Mouse (Mus musculus): Measurements from ENCODE around the gene Mdp1. TPM values are rescaled to one million over a fixed set of nuclear protein-coding genes. Genes with fewer than 3 reads are reported as not detected.

Mdp1 gene
- polyA plus RNA-seq, 1 experiment: 35.9 TPM

DNA sequence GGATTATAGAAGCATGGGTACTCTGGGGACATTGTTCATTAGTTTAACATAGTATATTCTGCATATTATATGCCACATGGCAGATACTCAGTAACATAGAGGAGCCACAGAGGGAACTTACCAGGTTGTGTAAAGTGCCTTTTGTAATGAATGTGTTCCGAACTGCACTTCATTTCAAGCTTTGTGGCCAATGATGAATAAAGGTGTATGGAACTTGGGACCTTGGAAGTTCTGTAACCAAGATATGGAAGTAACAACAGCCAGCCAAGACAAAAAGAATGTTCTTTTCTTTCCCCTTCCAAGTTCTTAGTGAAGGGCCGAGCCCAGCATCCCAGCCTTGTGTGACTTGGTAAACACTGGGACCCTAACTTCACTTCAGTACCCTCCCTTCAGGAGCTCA lies 10.4 kb downstream of the Mdp1 start, which contains the start of gene Tssk4:
Tssk4 (plus strand) TSS at position 301 of the 400 bp plus-strand sequence.
- TF ChIP-seq POLR2A (IDR thresholded peaks at IDR 0.05; ENCODE audit: borderline replicate concordance, low read depth, low read length): no peak

DNA sequence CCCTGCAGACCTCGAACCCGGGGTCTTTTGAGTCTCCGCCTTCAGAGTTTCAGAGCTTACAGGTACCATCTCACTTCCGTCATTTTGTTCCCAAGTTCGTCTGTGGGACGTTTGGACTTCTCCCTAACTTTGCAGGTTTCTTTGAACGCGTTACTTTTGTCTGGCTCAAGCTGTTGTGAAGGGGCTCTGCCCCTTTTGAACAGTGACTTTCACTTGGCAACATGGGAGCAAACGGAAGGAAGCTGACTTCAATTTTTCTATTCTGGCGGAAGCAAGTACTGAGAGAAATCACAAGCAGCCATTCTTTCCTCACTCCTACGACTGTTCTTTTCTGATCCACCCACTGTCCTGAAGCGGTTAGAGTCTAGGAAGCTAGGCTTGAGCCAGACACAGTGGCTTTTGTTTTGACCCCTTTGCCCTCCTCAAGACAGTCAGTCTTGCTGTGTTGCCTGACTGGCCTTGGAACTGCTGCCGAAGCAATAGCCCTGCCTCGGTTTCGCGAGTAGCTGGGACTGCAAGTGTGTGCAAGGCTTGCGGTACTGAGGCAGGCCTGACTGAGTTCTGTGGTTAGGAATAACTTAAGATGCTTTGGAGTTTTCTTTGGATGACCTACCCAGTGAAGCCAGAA lies 15.9 kb downstream of the Mdp1 start:
- H3K27ac ChIP-seq (ENCODE audit: insufficient read depth, low read depth, low read length): peak overlapping the region; percentile 76
- TF ChIP-seq POLR2A (IDR thresholded peaks at IDR 0.05; ENCODE audit: borderline replicate concordance, low read depth, low read length) (no peak), CTCF (IDR thresholded peaks at IDR 0.05; ENCODE audit: low read depth, low read length) (no peak)
- peaks cover 29% of the 10 kb centered on the region for H3K4me1 ChIP-seq (ENCODE audit: control insufficient read depth, insufficient read depth, low read length)
- peak overlapping the region; percentile 83 for H3K4me3 ChIP-seq (ENCODE audit: insufficient read depth, low read length)

More for the DNA sequence above, 10.4 kb downstream of the Mdp1 start, which contains the start of gene Tssk4:
- Histone ChIP-seq H3K4me1 (ENCODE audit: control insufficient read depth, insufficient read depth, low read length) (peaks cover 25% of the 10 kb centered on the region), H3K27ac (ENCODE audit: insufficient read depth, low read depth, low read length) (no peak within 1 kb of the TSS), H3K4me3 (ENCODE audit: insufficient read depth, low read length) (no peak within 1 kb of the TSS)

DNA sequence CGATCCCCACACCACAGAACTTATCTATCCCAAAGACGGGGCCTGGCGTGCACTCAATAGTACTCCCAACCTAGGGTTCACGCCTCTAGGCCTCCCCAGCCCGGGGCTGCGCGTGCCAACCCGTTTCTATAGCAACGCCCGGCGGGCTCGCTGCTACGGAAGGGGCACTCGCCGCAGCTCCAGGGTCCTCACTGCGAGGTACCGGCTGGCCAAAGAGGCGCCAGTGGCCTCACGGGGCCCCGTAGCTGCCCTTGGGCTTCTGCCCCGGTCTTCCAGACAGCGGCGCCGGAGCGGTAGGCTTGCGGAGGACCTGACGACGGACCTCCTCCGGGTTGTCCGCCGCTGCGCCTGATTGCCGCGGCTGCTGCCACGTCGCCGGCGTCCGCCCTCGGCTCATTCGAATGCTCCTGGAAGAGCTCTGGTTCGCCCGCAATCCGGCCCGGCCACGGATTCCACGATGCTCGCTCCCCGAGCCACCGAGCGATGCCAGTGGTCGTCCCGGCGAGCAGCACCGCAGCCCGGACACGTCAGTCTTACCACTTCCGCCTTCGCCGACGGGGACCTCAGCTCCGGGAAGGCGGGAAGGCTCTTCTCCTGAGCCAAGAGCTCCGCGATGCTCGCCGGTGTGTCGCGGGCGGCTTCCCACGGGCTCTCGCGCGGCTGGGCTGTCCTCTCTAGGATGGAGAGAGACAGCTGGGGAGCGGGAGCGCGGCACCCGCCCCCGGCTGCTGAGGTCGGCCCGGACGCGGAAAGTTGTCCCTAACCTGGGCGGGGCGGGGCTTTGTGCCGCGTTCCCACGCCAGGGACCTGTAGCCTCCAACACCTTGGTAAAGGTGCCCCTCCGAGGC lies 17.0 kb downstream of the Mdp1 start, which contains the start of gene Tm9sf1:
Tm9sf1 (minus strand) TSS at position 747 of the 848 bp plus-strand sequence.
- H3K4me1 ChIP-seq (ENCODE audit: control insufficient read depth, insufficient read depth, low read length): peaks cover 26% of the 10 kb centered on the region
- TF ChIP-seq POLR2A (IDR thresholded peaks at IDR 0.05; ENCODE audit: borderline replicate concordance, low read depth, low read length) (0 out of 2 replicates have a peak, but pooled peaks have one; percentile 4), CTCF (IDR thresholded peaks at IDR 0.05; ENCODE audit: low read depth, low read length) (no peak)
- peak within 1 kb of the TSS; percentile 89 for H3K27ac ChIP-seq (ENCODE audit: insufficient read depth, low read depth, low read length)
- peak within 1 kb of the TSS; percentile 83 for H3K4me3 ChIP-seq (ENCODE audit: insufficient read depth, low read length)

DNA sequence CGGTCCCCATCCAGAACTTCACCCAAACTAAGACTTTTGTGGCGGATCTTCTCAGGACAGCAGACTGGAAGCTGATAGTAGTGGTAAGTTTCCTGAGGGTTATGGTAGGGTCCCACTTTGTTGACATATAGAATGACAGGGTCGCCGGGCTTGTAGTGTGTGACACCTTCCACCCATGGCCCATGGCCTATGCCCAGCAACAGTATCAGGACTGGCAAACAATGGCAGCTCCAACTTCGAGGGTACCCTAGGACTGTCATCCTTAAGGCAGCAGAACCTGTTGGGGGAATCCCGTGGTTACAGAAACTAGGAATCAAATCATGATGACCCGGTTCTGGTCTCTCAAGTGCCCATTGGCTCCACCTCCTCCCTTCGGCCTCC lies 17.6 kb downstream of the Mdp1 start:
- Histone ChIP-seq H3K4me1 (ENCODE audit: control insufficient read depth, insufficient read depth, low read length) (peaks cover 25% of the 10 kb centered on the region), H3K27ac (ENCODE audit: insufficient read depth, low read depth, low read length) (0 out of 2 replicates have a peak overlapping the region, but pooled peaks have one; percentile 89)
- TF ChIP-seq CTCF (IDR thresholded peaks at IDR 0.05; ENCODE audit: low read depth, low read length) (no peak), POLR2A (IDR thresholded peaks at IDR 0.05; ENCODE audit: borderline replicate concordance, low read depth, low read length) (no peak)

DNA sequence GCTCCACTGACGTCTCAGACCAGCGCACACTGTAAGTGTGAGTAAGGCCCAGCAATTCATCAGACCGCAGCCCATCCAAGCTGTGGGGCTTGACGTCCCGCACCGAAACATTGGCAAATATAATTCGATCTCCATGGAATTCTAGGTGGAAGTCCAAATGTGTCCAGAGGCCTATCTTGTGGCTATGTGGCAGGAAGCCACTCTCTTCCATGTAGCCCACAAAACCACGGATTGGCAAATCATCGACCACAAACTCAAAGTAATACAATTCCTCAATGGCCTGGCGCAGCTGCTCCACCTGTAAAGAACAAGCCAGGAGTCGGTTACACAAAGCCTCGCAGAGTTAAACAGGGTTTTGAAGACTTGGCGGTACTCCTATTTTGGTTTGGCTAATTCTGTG lies 19.0 kb downstream of the Mdp1 start:
- TF ChIP-seq POLR2A (IDR thresholded peaks at IDR 0.05; ENCODE audit: borderline replicate concordance, low read depth, low read length) (no peak), CTCF (IDR thresholded peaks at IDR 0.05; ENCODE audit: low read depth, low read length) (no peak)
- peaks cover 13% of the 10 kb centered on the region for H3K4me1 ChIP-seq (ENCODE audit: control insufficient read depth, insufficient read depth, low read length)
- no peak overlapping the region for H3K4me3 ChIP-seq (ENCODE audit: insufficient read depth, low read length)
- no peak overlapping the region for H3K27ac ChIP-seq (ENCODE audit: insufficient read depth, low read depth, low read length)

More for the DNA sequence above, 17.6 kb downstream of the Mdp1 start:
- H3K4me3 ChIP-seq (ENCODE audit: insufficient read depth, low read length): peak overlapping the region; percentile 83

DNA sequence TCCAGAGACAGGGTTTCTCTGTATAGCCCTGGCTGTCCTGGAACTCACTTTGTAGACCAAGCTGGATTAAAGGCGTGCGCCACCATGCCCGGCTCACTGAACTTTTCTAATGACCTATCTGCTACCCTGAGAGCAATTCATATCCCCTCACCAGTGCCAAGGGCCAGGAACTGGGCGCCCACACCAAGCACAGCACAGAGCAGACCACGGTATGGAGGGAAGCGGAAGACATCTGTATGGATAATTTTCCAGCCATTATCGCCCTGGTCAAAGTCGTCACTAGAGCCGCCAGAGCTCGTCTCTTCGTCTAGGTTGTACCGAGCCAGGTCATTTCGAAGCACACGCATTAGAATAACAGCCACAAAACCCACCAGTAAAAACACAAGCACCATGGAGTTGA lies 19.5 kb downstream of the Mdp1 start:
- TF ChIP-seq CTCF (IDR thresholded peaks at IDR 0.05; ENCODE audit: low read depth, low read length) (no peak), POLR2A (IDR thresholded peaks at IDR 0.05; ENCODE audit: borderline replicate concordance, low read depth, low read length) (no peak)
- Histone ChIP-seq H3K4me3 (ENCODE audit: insufficient read depth, low read length) (no peak overlapping the region), H3K4me1 (ENCODE audit: control insufficient read depth, insufficient read depth, low read length) (peaks cover 13% of the 10 kb centered on the region), H3K27ac (ENCODE audit: insufficient read depth, low read depth, low read length) (no peak overlapping the region)

DNA sequence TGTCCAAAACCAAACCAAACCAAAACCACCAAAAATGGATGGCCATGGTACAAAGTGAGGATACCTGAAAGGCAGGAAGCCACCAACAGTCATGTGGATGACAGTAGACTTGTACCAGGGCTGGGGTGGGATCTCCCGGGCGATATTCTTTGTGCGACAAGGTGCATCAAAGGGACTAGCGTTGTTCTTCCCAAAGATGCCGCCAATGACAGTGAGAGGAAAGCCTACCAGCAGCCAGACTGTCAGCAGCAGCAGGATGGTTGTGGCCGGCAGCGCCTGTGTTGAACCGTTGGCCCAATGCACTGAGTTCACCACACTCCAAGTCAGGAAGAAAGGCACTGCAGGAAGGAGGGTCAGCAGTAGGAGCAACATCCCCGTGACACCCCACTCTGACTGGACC lies 22.5 kb downstream of the Mdp1 start, which contains the start of gene Gm49378:
Gm49378 (minus strand) TSS at position 101 of the 400 bp plus-strand sequence.
- no peak within 1 kb of the TSS for H3K27ac ChIP-seq (ENCODE audit: insufficient read depth, low read depth, low read length)
- no peak within 1 kb of the TSS for H3K4me3 ChIP-seq (ENCODE audit: insufficient read depth, low read length)
- peaks cover 8% of the 10 kb centered on the region for H3K4me1 ChIP-seq (ENCODE audit: control insufficient read depth, insufficient read depth, low read length)
- no peak for TF ChIP-seq POLR2A (IDR thresholded peaks at IDR 0.05; ENCODE audit: borderline replicate concordance, low read depth, low read length)
- no peak for TF ChIP-seq CTCF (IDR thresholded peaks at IDR 0.05; ENCODE audit: low read depth, low read length)

DNA sequence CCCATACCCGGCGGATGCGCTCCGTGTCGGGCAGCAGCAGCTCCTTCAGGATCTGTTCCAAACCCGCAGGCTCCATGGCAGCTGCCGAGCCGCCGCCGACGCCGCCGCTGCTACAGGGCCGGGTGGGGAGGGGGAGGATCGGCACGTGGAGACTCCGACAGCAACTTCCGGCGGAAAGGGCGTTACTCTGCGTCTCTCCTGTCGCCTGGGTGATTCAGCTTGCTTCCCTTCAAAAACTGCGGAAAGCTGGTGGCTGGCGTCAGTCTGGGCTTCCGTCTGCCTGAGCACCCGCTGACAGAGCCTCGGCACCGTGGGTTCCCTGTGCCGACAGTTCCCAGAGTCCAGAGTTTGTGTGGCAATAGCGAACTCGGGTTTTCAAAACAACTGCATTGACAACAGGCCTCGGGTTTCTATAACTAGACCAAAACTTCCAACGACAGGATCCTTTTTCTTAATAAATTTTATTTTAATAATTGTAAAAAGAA lies 24.7 kb downstream of the Mdp1 start, which contains the start of gene Ipo4:
Ipo4 (minus strand) TSS at position 435 of the 485 bp plus-strand sequence.
- TF ChIP-seq POLR2A (IDR thresholded peaks at IDR 0.05; ENCODE audit: borderline replicate concordance, low read depth, low read length) (no peak), CTCF (IDR thresholded peaks at IDR 0.05; ENCODE audit: low read depth, low read length) (no peak)
- Histone ChIP-seq H3K4me3 (ENCODE audit: insufficient read depth, low read length) (peak within 1 kb of the TSS; percentile 83), H3K27ac (ENCODE audit: insufficient read depth, low read depth, low read length) (peak within 1 kb of the TSS; percentile 24; the same call in 1 of the 2 replicates), H3K4me1 (ENCODE audit: control insufficient read depth, insufficient read depth, low read length) (peaks cover 5% of the 10 kb centered on the region; the same call in 1 of the 2 replicates)

DNA sequence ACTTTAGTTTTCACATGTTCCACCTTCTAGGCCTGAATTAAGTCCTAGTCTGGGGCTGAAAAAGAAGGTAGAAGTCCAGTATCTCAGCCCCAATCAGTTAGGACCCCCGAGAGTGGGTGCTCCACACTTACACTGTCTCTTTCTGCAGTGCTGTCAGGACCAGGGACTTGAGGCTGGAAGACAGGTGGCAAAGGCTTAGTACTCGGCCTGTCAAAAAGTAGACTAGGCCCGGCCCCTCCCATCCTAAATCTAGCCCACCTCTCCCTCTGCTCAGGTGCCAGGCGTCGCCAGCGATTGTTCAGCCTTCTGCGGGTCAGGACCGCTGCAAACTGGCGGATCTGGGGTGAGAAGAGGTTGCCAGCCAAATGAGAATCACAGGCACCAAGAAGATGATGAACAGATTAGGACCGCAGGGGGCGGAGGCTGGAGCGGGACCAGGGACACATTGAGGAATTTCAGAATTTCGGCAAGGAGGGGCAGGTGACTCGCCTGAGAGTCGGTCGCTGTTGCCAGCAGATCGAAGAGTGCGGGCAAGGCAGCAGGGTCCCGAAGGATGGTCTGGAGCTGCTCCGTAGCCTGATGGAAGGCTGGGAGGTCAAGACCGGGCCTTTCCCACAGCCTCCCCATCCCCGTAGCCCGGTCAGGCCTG lies 25.3 kb downstream of the Mdp1 start:
- H3K4me3 ChIP-seq (ENCODE audit: insufficient read depth, low read length): peak overlapping the region; percentile 83
- TF ChIP-seq CTCF (IDR thresholded peaks at IDR 0.05; ENCODE audit: low read depth, low read length): no peak; the same call in 1 of the 2 replicates
- TF ChIP-seq POLR2A (IDR thresholded peaks at IDR 0.05; ENCODE audit: borderline replicate concordance, low read depth, low read length): no peak
- H3K27ac ChIP-seq (ENCODE audit: insufficient read depth, low read depth, low read length): peak overlapping the region; percentile 24; the same call in 1 of the 2 replicates
- H3K4me1 ChIP-seq (ENCODE audit: control insufficient read depth, insufficient read depth, low read length): peaks cover 5% of the 10 kb centered on the region; the same call in 1 of the 2 replicates
